Mouse (Mus musculus) lung, embryonic 16.5 days (tissue): ENCODE results near the gene Aunip. TPM values are rescaled to one million over a fixed set of nuclear protein-coding genes. Genes with fewer than 3 reads are reported as not detected.

Experiments
- microRNA-seq: library from miRNA; unstranded; fragments of <30 nt; microRNA quantifications from one replicate; pipeline ENCODE4, GENCODE M21; 2016
- polyA plus RNA-seq: library from polyadenylated mRNA; unstranded; fragments of >200 nt; fragmentation: Nextera tagmentation; extraction: Ambion mirVana; gene quantifications from 2 replicates; pipeline ENCODE4 v1.2.1, GENCODE M21; 2015

Aunip gene
- polyA plus RNA-seq, 1 experiment from 2014 or later = 14.5 TPM

Small RNA genes within 50 kb of the gene (microRNA-seq; reads per million reads assigned to microRNA genes)
- 2.2 reads per million, percentile 4 among the genes with 10 or more reads in this experiment for gene Gm23634
- not detected for gene Mir6403

Other genes with a start within 250 kb of the Aunip start
- gene Pdik1l, start 223.1 kb upstream of the Aunip start, polyA plus RNA-seq = 23.3 and 23.4 TPM in 2 replicates
- gene Trim63, start 195.9 kb upstream of the Aunip start, polyA plus RNA-seq = 2.6 and 3.1 TPM in 2 replicates
- 0.29 and 0.43 TPM in 2 replicates for gene Slc30a2, start 167.8 kb upstream of the Aunip start, polyA plus RNA-seq
- gene Extl1, start 127.1 kb upstream of the Aunip start, polyA plus RNA-seq = 1.8 and 2.5 TPM in 2 replicates
- gene Pafah2, start 114.7 kb upstream of the Aunip start, polyA plus RNA-seq = 14.3 and 14.6 TPM in 2 replicates
- gene Stmn1, start 42.7 kb upstream of the Aunip start, polyA plus RNA-seq = 1,638 and 1,729 TPM in 2 replicates
- gene Paqr7, start 14.3 kb upstream of the Aunip start, polyA plus RNA-seq = 6.9 and 8.7 TPM in 2 replicates
- 110 and 111 TPM in 2 replicates for gene Mtfr1l, start 24.4 kb downstream of the Aunip start, polyA plus RNA-seq
- gene Selenon, start 41.2 kb downstream of the Aunip start, polyA plus RNA-seq = 9.7 and 10.4 TPM in 2 replicates
- gene Man1c1, start 193.3 kb downstream of the Aunip start, polyA plus RNA-seq = 1.9 and 2.1 TPM in 2 replicates